Mouse (Mus musculus): ENCODE results near the gene Ankrd54.
"Not testable (repeated sequence)": the region's sequence is repeated elsewhere in the genome, so short reads cannot be mapped to it uniquely, and the experiment has no call there.

DNA sequence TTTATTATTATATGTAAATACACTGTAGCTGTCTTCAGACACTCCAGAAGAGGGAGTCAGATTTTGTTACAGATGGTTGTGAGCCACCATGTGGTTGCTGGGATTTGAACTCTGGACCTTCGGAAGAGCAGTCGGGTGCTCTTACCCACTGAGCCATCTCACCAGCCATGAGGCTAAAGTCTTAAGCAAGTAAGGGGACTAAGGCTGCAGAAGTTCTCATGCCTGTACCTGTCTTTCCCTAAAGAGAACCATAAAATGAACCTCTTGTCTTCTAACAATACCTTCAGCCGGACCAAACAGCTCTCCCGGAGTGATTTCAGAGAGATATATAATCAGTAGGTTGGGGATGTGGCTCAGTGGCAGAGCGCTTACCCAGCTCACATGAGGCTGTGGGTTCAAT lies 30.8 kb downstream of the Ankrd54 start:
- not testable (repeated sequence) for TF ChIP-seq CTCF, EP300 (IDR thresholded peaks at IDR 0.05; ENCODE audit: low read depth)

All from heart, postnatal 0 days (tissue).